Mouse (Mus musculus) hindbrain, postnatal 0 days (tissue): ENCODE data around the gene Hoxa2. TPM values are rescaled to one million over a fixed set of nuclear protein-coding genes. Genes with fewer than 3 reads are reported as not detected.

Experiments used
- ATAC-seq: fragments of 200-750 bp; cut with Nextera tagmentation; 2 replicates; pipeline ENCODE4 v1.8.0; 2017; ENCODE audit warnings: mild to moderate bottlenecking, moderate TSS enrichment, moderate library complexity
- DNase-seq: peaks from one replicate; pipeline ENCODE4 v3.0.0-alpha.2; 2015; ENCODE audit warnings: low spot score
- H3K27ac ChIP-seq: fragments of 300-500 bp; sonication (generic); 2 replicates; pipeline ENCODE4 v1.5.1; 2014; ENCODE audit warnings: mild to moderate bottlenecking
- H3K27me3 ChIP-seq: fragments of 300-500 bp; sonication (generic); 2 replicates; pipeline ENCODE4 v1.6.1; 2014; ENCODE audit warnings: low read length, mixed read lengths; ENCODE audit not compliant: insufficient read depth
- H3K36me3 ChIP-seq: fragments of 300-500 bp; sonication (generic); 2 replicates; pipeline ENCODE4 v1.6.1; 2014; ENCODE audit warnings: low read length, mixed read lengths; ENCODE audit not compliant: insufficient read depth
- H3K4me1 ChIP-seq: fragments of 300-500 bp; sonication (generic); 2 replicates; pipeline ENCODE4 v1.6.1; 2014; ENCODE audit warnings: antibody characterized with exemption, low read length, mixed read lengths; ENCODE audit not compliant: insufficient read depth
- H3K4me2 ChIP-seq: fragments of 300-500 bp; sonication (generic); 2 replicates; pipeline ENCODE4 v1.6.1; 2014; ENCODE audit warnings: low read depth, mild to moderate bottlenecking, low read length, moderate library complexity, mixed read lengths
- H3K4me3 ChIP-seq: fragments of 300-500 bp; sonication (generic); 2 replicates; pipeline ENCODE4 v1.5.1; 2014; ENCODE audit warnings: low read length
- H3K9ac ChIP-seq: fragments of 300-500 bp; sonication (generic); replicated peaks from 2 replicates; pipeline ENCODE4 v1.6.1; 2014; ENCODE audit warnings: mild to moderate bottlenecking, low read length, moderate library complexity, mixed read lengths
- H3K9me3 ChIP-seq: fragments of 300-500 bp; sonication (generic); 2 replicates; pipeline ENCODE4 v1.6.1; 2016; ENCODE audit warnings: low read length, mixed read lengths
- CTCF ChIP-seq: IDR thresholded peaks from 2 replicates; pipeline ENCODE4 v1.5.1; 2016; ENCODE audit warnings: antibody characterized with exemption, control low read depth, low read depth
- WGBS: fragments of 180-500 bp; shearing (Covaris S2); extraction: QIAGEN DNeasy Blood & Tissue Kit; methylation state at CpG from one replicate; pipeline ENCODE4 v1.1.7; 2014; 5-methylcytosine and 5-hydroxymethylcytosine counted together
- polyA plus RNA-seq: library from polyadenylated mRNA; unstranded; fragments of >200 nt; fragmentation: Nextera tagmentation; extraction: Ambion mirVana; gene quantifications from 2 replicates; pipeline ENCODE4 v1.2.1, GENCODE M21; 2015
- total RNA-seq: library from RNA; depleted of rRNA; stranded (reverse); fragments of >200 nt; gene quantifications from 2 replicates; pipeline ENCODE4 v1.2.3, GENCODE M21; 2014

The Hoxa2 gene
- total and polyA plus RNA-seq, 2 experiments from 2014 or later, result 16.3 to 20.3 TPM

- no peaks in the 10 kb centered on the region for H3K9me3 ChIP-seq
- H3K27ac ChIP-seq, result peak overlapping the region; percentile 82
- no peaks in the 10 kb centered on the region for H3K36me3 ChIP-seq
- peaks cover 54% of the 10 kb centered on the region for H3K27me3 ChIP-seq
- DNase-seq (peak; percentile 58), ATAC-seq (no peak)
- peaks cover 10% of the 10 kb centered on the region; the same call in 1 of the 2 replicates for H3K4me1 ChIP-seq
- 3% methylated on average over 40 of the region's 40 CpGs for WGBS
- H3K4me3 ChIP-seq, result peak overlapping the region; percentile 9
- peak overlapping the region; percentile 40 for H3K9ac ChIP-seq
- H3K4me2 ChIP-seq, result peak overlapping the region; percentile 93
- TF ChIP-seq CTCF, result no peak
Observed at GRCm38 (mm10) chr6:52170166-52170897, 5.7 kb upstream of the Hoxa2 start.

- peaks cover 10% of the 10 kb centered on the region; the same call in 1 of the 2 replicates for H3K4me1 ChIP-seq
- TF ChIP-seq CTCF, result no peak
Observed at GRCm38 (mm10) chr6:52169499-52170165, 5.0 kb upstream of the Hoxa2 start.

DNA sequence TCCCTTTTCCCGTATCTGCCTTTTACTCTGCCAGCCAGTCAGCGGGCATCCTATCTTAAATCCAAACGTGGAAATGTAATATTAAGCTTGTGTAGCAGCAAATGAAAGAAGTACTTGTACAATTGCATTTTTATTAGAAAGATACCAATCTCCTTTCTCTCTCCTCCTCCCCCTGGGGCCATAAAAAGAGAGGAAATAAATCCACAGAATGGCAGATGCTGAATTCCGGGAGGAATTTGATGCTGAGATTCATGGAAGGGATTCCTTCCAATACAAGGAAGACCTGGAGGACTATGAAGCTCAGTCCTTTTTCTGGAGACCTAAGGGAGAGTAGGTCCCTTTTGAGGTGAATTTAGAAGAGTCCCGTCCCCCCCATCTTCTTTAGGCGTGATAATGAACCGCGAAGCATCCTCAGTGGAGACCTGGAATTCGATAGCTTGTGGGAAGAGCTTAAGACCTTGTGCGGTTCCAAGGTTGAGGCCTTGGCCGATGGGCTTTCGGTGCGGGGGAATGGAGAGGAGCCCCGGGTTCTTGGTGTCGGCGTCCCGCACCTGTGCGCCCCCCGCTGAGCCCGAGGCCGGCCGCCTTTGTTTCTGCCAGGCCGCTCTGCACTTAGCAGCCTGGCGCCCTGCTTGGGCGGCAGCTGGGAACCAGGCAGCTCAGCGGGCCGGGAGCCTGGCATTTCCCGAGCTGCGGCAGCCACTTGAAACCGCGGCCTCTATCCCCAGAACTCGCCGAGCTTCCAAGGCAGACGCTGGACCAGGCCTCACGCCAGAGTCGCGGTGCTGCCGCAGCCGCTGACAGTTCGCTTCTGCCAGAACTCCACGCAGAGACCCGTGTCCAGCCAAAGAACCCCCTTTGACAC is 3.8 kb upstream of the Hoxa2 start:
- H3K9ac ChIP-seq, result peak overlapping the region; percentile 67
- H3K4me1 ChIP-seq, result peaks cover 10% of the 10 kb centered on the region; the same call in 1 of the 2 replicates
- no peak for ATAC-seq
- no peaks in the 10 kb centered on the region for H3K36me3 ChIP-seq
- H3K4me3 ChIP-seq, result peak overlapping the region; percentile 37
- H3K27ac ChIP-seq, result peak overlapping the region; percentile 89
- WGBS, result 2% methylated on average over 41 of the region's 42 CpGs
- peak overlapping the region; percentile 93 for H3K4me2 ChIP-seq
- DNase-seq, result peak; percentile 46
- H3K27me3 ChIP-seq, result peaks cover 43% of the 10 kb centered on the region
- no peaks in the 10 kb centered on the region for H3K9me3 ChIP-seq
- no peak for TF ChIP-seq CTCF

More at GRCm38 (mm10) chr6:52169499-52170165, 5.0 kb upstream of the Hoxa2 start:
- peak overlapping the region; percentile 40 for H3K9ac ChIP-seq
- ATAC-seq (no peak), DNase-seq (peak; percentile 13)
- H3K27me3 ChIP-seq, result peaks cover 47% of the 10 kb centered on the region
- peak overlapping the region; percentile 82 for H3K27ac ChIP-seq
- peak overlapping the region; percentile 93 for H3K4me2 ChIP-seq
- H3K36me3 ChIP-seq, result no peaks in the 10 kb centered on the region
- H3K9me3 ChIP-seq, result no peaks in the 10 kb centered on the region
- H3K4me3 ChIP-seq, result peak overlapping the region; percentile 9
- WGBS, result 7% methylated on average over 16 of the region's 16 CpGs

- peak overlapping the region; percentile 89 for H3K27ac ChIP-seq
- peaks cover 10% of the 10 kb centered on the region; the same call in 1 of the 2 replicates for H3K4me1 ChIP-seq
- H3K27me3 ChIP-seq, result peaks cover 41% of the 10 kb centered on the region
- H3K36me3 ChIP-seq, result no peaks in the 10 kb centered on the region
- peak overlapping the region; percentile 37 for H3K4me3 ChIP-seq
- DNase-seq (peak; percentile 62), ATAC-seq (no peak)
- TF ChIP-seq CTCF, result no peak
- H3K9ac ChIP-seq, result peak overlapping the region; percentile 67
- peak overlapping the region; percentile 93 for H3K4me2 ChIP-seq
- 7% methylated on average over 14 of the region's 14 CpGs for WGBS
- no peaks in the 10 kb centered on the region for H3K9me3 ChIP-seq
Observed at GRCm38 (mm10) chr6:52167736-52168161, 3.1 kb upstream of the Hoxa2 start.

- 11% methylated on average over 1 of the region's 1 CpGs for WGBS
- Histone ChIP-seq H3K4me2 (peak overlapping the region; percentile 93), H3K9me3 (no peaks in the 10 kb centered on the region), H3K4me3 (peak overlapping the region; percentile 37), H3K36me3 (no peaks in the 10 kb centered on the region), H3K4me1 (peaks cover 10% of the 10 kb centered on the region; the same call in 1 of the 2 replicates), H3K27me3 (peaks cover 41% of the 10 kb centered on the region), H3K9ac (peak overlapping the region; percentile 67), H3K27ac (peak overlapping the region; percentile 89)
- ATAC-seq, result no peak
- TF ChIP-seq CTCF, result no peak
- no peak for DNase-seq
Observed at GRCm38 (mm10) chr6:52167176-52167575, 2.5 kb upstream of the Hoxa2 start.

DNA sequence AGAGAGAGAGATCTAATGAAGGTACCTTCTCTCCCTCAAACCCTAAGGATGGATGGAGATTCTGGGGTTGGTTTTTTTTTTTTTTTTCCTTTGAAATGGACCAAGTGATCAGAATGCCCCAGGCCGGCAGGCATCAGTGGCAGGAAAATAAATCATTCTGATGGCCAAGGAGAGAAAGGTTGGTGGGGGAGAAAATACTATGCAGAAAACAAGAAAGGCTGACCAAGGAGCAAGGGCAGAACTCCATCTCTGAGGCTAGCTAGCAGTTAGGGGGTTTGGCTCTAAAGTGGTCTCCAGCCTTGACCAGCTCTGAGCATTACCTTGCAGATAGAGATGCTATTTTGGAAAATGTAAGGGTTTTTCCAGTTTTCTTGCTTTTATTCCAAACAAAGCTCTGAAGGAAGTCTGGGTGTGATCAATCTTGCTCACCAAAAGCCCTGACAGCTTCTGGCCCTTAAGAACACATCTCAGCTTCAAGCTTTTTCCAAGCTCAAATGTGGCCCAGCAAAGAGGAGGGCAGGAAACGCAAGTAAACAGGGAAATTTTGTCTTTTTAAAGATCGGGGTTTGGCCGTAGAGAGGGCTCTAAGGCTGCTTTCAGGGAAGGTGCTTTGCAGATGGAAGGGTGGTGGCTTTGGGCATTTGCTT is 1.9 kb upstream of the Hoxa2 start:
- peaks cover 40% of the 10 kb centered on the region for H3K27me3 ChIP-seq
- WGBS, result 9% methylated on average over 4 of the region's 4 CpGs
- ATAC-seq (no peak), DNase-seq (peak; percentile 33)
- no peaks in the 10 kb centered on the region for H3K9me3 ChIP-seq
- H3K9ac ChIP-seq, result peak overlapping the region; percentile 67
- H3K4me2 ChIP-seq, result peak overlapping the region; percentile 93
- no peak for TF ChIP-seq CTCF
- H3K4me1 ChIP-seq, result peaks cover 10% of the 10 kb centered on the region; the same call in 1 of the 2 replicates
- no peaks in the 10 kb centered on the region for H3K36me3 ChIP-seq
- peak overlapping the region; percentile 89 for H3K27ac ChIP-seq
- H3K4me3 ChIP-seq, result peak overlapping the region; percentile 37
